Mouse (Mus musculus) gastrocnemius, postnatal 25 days (tissue): ENCODE measurements at regions not wholly inside any gene's neighbourhood (a gene's known extent, or its start where the extent isn't known, plus 50 kb on each side); places are given as distances from the start of the nearest gene placed in this dataset.

Source experiments
- DNase-seq: peaks from one replicate; pipeline ENCODE4 v3.0.0; 2022

DNA sequence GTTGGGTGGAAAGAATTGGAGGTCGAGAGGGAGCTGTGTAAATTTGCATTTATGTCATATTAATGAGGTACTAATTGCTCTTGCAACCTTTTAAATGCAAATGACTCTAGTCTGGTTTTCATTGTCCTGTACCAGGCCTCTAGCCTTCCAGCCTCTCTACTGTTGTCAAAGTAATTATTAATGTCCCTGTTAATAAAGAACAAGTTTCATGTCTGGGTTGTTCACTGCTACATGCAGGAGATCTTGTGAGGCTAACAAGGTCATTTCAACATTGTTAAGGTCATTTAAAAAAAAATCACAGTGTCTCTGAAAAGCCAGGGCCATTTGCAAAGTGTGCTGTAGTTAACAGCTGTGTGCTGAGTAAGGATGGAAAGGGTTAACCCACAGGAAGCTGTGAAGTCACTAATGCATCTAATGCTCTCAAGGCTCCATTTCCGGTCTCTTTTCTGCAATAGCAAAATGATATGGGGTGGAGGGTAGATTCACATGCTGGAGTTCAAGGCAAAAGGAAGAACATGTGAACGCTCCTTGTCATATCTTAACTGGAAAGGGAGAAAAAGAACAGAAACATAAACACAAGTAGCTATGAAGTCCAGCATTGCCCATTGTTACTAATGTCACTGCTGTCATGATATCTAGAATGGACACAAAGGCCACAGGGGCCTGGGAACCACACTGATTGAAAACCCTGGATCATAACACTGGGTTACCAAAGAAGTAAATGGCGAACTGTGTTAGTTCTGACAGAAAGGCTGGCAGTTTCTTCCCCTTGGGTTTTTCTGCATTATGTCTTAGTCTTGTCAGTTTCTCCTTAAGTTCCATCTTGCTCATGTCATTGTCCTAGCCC, 197.5 kb upstream of the Id2 start:
- no peak for DNase-seq

- DNase-seq = no peak
Measured at GRCm38 (mm10) chr12:25293470-25294178, 196.7 kb upstream of the Id2 start.

DNA sequence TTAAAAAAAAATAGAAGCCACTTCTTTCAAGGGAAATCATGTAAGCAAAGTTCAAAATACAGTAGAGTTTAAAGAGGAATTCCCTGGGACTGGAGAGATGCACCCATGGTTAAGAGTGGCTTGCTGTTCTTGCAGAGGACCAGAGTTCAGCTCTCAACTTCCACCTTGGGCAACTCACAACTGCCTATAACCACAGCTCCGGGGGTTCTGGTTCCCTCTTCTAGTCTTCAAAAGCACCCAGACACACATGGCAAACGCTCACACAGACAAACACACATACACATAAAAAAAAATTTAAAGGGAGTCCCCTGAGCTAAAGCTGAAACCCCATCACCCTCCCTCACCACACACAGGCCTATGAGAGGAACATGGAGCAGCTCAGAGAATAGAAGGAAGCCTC, 192.4 kb upstream of the Id2 start:
- no peak for DNase-seq

DNA sequence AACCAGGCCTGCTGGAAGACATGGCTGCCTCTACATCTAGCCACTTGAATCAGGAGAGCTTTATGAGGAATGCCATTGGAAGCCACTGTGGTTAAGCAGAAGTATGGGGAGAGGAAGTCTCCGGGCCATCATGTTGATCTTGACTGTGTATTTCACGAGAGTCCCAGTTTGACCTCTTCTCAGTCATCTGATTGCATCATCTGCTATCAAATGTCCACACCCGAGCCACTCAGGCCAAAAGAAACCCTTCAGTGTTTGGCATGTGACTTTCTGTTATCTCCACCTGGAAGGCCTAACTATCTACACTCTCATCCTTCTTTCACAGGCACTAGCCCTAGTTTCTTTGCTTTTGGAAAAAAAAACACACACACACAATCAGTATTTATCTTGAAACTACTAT, 186.9 kb upstream of the Id2 start:
- DNase-seq = no peak

DNA sequence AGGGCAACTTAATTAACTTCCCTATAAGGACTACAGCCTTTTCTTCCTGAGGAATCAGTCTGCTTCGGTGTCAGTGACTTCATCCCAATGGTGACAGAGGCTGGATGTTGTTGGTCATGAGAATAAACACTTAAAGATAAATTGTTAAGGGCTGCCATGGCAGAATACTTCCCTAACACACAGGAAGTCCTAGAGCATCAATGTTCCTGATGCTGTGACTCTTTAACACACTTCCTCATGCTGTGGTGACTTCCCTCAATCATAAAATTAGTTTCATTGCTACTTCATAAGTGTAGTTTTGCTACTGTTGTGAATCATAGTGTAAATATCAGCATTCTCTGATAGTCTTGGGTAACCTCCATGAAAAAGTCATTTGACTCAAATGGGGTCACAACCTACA, 184.5 kb upstream of the Id2 start:
- DNase-seq = no peak

- DNase-seq = no peak
Measured at GRCm38 (mm10) chr12:25273631-25274305, 176.8 kb upstream of the Id2 start.

DNA sequence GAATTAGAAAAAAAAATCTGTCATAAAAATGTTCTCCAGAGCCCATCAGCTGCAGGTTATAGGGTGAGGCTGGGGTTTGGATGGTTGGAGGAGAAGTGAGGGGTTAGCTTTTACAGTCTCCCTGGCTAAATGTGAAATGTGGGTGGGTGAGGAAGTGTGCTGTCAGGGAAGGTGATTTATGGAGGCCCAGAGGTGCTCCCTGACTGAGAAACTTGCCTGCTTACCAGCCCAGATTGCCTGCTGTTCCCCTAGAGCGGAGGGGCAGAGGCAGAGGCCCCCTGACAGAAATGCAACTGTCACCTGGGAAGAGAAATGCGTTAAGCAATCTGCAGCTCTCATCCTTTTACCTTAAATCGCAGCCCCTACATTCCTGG, 175.8 kb upstream of the Id2 start:
- no peak for DNase-seq

DNA sequence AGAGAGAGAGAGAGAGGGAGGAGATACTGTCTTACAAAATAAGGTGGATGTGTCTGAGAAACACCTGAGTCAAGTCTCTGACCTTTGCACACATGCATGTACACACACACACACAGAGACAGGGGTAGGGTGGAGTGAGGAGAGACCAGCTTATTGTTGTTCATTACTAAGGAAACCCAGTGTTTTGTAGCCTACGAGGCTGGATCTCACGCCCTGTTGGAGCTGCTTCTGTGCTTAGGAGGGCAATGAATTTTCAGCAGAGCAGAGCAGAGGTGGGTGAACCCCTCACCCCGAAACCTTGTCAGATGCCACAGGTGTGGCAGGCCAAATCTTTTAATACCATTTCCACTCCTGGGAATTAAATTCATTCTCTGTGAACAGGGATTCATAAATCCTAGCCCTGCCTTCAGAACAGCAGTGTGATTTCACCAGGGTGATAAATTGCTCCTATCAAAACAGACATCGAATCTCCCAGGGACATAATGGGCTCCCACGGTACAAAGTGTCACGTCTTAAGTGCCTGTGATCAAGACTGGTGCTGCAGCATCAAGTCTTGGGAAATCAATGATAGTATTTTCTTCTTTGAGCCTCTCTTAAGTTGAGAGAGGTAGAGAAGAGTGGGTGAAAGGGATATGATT, 175.3 kb upstream of the Id2 start:
- DNase-seq = no peak

DNA sequence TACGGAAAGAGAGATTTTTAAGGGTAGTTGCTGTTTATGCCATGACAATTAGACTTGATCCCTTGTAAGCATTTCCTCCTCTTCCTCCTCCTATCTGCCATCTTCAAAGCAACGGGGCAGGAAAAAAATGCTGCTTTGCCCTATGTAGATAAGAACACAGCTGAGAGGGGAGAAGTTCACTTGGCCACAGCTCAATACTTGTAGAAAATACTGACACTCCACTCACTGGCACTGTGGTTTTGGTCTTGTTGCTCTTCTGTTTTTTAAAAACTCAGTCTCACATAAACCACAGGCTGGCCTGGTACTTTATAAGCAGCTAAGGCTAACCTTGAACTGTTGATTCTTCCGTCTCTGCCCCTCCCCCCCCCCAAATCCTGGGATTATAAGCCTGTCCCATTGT, 172.9 kb upstream of the Id2 start:
- no peak for DNase-seq

DNA sequence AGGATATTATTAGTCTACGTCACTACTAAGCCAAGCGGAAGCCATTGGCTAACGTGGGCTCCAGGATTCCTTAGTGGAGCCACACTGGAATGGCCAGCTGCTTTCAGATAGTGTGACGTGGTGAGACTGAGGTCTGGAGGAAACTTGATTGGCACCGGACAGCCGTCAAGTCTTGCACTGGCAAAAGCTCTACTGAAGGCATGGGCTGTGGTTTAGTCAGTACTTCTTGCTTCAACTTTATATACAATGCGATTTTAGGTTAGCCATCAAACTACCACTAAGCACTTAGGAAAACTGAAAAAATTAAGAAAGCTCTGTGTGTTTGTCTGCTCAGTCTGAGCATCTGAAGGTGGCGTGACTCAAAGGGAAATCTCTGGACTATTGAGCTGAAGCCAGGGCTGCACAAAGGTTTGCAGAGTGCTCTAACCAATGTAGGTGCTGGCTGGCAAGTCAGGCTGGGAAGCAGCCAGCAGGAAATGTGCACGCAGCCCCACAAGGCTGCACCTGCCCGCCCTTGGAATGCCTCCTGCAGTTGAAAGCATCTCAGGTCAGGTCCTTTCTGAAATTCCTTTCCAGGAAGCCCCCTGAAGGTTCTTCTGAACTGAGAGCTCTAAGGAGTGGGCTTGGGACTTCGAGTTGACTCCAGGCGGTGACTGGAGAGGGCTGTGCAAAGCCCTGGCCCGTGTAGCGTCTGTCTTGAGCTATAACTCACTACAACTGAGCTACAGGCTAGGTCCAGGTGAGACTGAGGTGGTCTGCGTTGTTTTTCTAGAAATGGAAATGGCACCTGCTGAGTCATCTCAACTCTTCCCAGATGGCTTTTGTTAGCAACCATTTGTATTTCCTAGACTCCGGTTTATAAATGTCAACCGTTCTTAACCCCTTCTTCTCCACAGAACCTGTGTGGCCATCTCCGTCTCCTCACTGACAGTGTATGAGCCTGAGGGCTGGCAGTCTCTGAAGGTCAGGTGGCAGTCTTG, 172.2 kb upstream of the Id2 start:
- no peak for DNase-seq

- DNase-seq = no peak
Measured at GRCm38 (mm10) chr12:25268323-25268722, 171.4 kb upstream of the Id2 start.

GRCm38 (mm10) chr12:25267572-25268115, 170.7 kb upstream of the Id2 start:
- no peak for DNase-seq

- DNase-seq = no peak
Measured at GRCm38 (mm10) chr12:25266701-25267571, 170.0 kb upstream of the Id2 start.

GRCm38 (mm10) chr12:25265560-25266525, 168.9 kb upstream of the Id2 start:
- DNase-seq = no peak

DNA sequence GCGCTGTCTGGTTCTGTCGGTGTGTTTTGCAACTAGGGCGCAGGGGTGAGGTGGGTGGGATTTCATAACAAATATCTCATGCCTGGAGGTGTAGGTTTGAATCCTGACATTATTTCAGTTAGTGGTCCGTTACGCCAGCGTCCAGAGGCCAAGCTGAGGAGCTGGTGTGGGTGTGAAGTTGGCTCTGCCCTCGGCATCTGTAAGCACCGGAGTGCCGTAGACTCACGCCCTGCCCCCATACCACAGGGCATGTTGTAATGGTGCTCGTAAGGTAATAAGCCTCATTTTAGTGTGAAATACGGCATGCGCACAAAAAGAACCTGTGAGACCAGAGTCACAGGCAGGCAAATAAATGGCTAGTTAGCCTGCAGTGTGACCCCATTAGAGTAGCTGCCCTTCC, 168.1 kb upstream of the Id2 start:
- DNase-seq = no peak

DNA sequence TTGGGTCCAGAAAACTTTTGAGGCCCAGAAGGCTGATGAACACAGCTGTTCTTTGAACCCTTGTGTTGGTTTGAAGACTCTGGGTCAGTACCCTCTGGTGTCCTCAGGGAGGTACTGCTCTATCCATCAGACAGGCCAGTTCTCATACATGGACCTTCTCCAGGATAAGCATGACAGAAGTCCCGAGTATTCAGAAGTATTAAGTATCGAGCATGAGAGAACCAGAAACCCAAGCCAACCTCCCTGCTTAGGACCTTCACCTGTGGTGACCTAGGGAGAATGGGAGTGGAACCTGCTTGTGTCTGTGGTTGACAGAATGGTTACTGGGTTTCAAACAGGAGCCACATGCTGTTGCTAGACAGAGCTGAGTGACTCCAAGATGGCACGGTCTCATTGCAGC, 167.5 kb upstream of the Id2 start:
- no peak for DNase-seq

- DNase-seq = no peak
Measured at GRCm38 (mm10) chr12:25262461-25262860, 165.5 kb upstream of the Id2 start.

DNA sequence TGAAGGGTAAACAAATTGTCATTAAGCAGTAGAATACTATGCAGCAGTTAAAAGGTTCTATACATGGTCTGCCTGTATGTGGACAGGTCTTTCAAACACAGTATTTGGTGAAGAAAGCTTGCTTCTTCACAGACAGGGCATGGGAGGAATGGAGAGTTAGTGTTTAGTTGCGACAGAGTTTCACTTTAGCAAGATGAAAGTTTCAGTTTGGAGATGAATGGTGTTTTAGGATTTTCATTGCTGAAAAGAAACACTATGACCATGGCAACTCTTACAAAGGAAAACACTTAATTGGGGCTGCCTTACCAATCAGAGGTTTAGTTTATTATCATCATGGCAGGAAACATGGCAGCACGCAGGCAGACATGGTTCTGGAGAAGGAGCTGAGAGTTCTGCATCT, 162.2 kb upstream of the Id2 start:
- DNase-seq = no peak

DNA sequence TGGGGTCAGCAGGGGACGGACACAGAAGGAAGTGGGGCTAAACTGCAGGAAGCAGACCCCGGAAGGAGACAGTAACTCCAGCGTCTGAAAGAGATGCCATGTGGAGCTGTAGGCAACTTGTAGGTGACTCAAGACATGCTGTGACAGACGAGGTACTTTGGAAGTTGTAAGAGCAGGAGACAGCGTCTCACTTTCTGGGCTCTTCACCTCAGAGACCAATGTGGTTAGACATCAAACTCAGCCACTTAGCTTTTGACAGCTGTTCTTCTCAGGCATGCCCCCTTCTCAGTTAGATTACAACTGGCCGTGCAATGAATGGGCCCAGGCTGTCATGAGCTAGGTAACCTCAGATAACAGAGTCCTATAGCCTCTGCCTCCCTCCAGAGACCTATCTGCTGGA, 159.3 kb upstream of the Id2 start:
- DNase-seq = no peak
